Mouse (Mus musculus) ES-E14 (cell line): ENCODE measurements around the gene Cyp2j9. TPM values are rescaled to one million over a fixed set of nuclear protein-coding genes. Genes with fewer than 3 reads are reported as not detected.
A peak's percentile ranks its signal among the peaks of the same experiment; 100 is the strongest.
"Not testable (repeated sequence)": the region's sequence is repeated elsewhere in the genome, so short reads cannot be mapped to it uniquely, and the experiment has no call there.

Experiments used
- DNase-seq: peaks from one replicate; pipeline ENCODE4 v3.0.0-alpha.2; 2013; ENCODE audit warnings: low read depth, low spot score
- H3K27ac ChIP-seq: 2 replicates; pipeline ENCODE4 v1.5.1; 2012; ENCODE audit warnings: low read depth, mild to moderate bottlenecking, low read length, moderate library complexity, mixed read lengths; ENCODE audit not compliant: poor library complexity, insufficient read depth, severe bottlenecking
- H3K36me3 ChIP-seq: 2 replicates; pipeline ENCODE4 v1.6.1; 2012; ENCODE audit warnings: mild to moderate bottlenecking, low read length, moderate library complexity, mixed read lengths; ENCODE audit not compliant: control insufficient read depth, poor library complexity, insufficient read depth, severe bottlenecking
- H3K4me1 ChIP-seq, 2 experiments: fragments of 150-350 bp in 1 of 2; sonication (generic) in 1 of 2; 2 replicates each; pipeline ENCODE4 v1.6.1; 2012; ENCODE audit warnings: low read length in 2 of 2, mild to moderate bottlenecking in 1 of 2, mixed read lengths in 1 of 2; ENCODE audit not compliant: control insufficient read depth in 2 of 2, insufficient read depth in 2 of 2, poor library complexity in 1 of 2
- H3K4me3 ChIP-seq, 2 experiments: fragments of 150-350 bp in 1 of 2; sonication (generic) in 1 of 2; 2 replicates each; pipeline ENCODE4 v1.5.1; 2012; ENCODE audit warnings: low read length in 2 of 2, low read depth in 1 of 2, mild to moderate bottlenecking in 1 of 2, mixed read lengths in 1 of 2; ENCODE audit not compliant: insufficient read depth in 1 of 2, poor library complexity in 1 of 2, severe bottlenecking in 1 of 2
- H3K9ac ChIP-seq: 2 replicates; pipeline ENCODE4 v1.6.1; 2012; ENCODE audit warnings: low read depth, mild to moderate bottlenecking, low read length, mixed read lengths; ENCODE audit not compliant: poor library complexity, insufficient read depth, severe bottlenecking
- H3K9me3 ChIP-seq: fragments of 150-350 bp; sonication (generic); 2 replicates; pipeline ENCODE4 v1.6.1; 2012; ENCODE audit warnings: low read depth, mild to moderate bottlenecking, low read length; ENCODE audit not compliant: control insufficient read depth, insufficient read depth
- CHD2 ChIP-seq: IDR thresholded peaks from 2 replicates; pipeline ENCODE4 v1.6.1; 2014; ENCODE audit warnings: mild to moderate bottlenecking, low read depth, low read length, inconsistent platforms
- HCFC1 ChIP-seq: IDR thresholded peaks from 2 replicates; pipeline ENCODE4 v1.6.1; 2012; ENCODE audit warnings: low read length, inconsistent platforms, borderline replicate concordance; ENCODE audit not compliant: insufficient read depth
- MAFK ChIP-seq: IDR thresholded peaks from 2 replicates; pipeline ENCODE4 v1.6.1; 2014; ENCODE audit warnings: mild to moderate bottlenecking, low read depth, low read length, inconsistent platforms; ENCODE audit not compliant: insufficient read depth
- ZC3H11A ChIP-seq: IDR thresholded peaks from 2 replicates; pipeline ENCODE4 v1.6.1; 2012; ENCODE audit warnings: low read depth, mild to moderate bottlenecking, inconsistent platforms, low read length, borderline replicate concordance
- ZNF384 ChIP-seq: IDR thresholded peaks from 2 replicates; pipeline ENCODE4 v1.6.1; 2012; ENCODE audit warnings: low read depth, low read length, inconsistent platforms
- in situ Hi-C, 2 experiments: fragments of 600-800 bp; cut with MboI; formaldehyde crosslinking; loops; one replicate each; pipeline ENCODE4 v1.15.1; 2025; ENCODE audit warnings: low sequenced_read_pairs in 2 of 2, inconsistent platforms in 1 of 2; ENCODE audit not compliant: unreplicated experiment in 2 of 2
- total RNA-seq: library from RNA; depleted of rRNA; stranded (reverse); fragments of 300-350 nt; gene quantifications from 2 replicates; pipeline ENCODE4 v1.2.3, GENCODE M21; 2012

Gene Cyp2j9
- total RNA-seq, 1 experiment, result 1.4 TPM

DNA sequence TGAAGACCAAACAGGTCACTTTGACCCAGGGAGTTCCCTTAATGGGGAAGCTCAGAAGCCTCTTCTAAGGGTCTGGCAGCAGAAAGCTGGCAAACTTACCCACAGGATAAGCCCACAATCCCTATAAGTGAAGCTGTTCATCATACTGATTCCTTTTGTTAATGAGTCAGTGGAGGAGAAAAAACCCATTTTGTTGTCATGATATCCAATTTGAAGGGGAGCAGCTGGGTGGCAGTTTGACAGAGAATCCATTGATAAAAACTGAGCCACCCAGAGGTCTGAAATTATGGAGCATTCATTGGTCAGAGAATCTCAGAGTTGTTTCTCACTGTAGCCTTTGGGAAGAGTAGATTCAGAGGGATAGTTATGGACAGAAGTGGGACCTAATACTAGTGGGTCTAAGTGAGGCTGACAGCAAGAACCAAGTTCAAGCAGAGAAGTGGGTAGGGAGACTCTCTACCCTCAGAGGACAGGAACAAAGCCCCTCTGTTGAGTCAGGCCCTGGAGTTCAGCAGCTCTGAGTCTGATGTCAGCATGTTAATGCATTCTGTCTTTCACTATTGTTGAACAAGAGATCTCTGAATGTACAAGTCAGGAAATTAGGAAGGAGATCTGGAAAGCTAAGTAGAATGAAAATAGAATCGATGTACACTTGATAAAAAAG is 9.8 kb downstream of the Cyp2j9 start:
- no peak for DNase-seq
- TF ChIP-seq ZNF384 (no peak), ZC3H11A (no peak), CHD2 (no peak), HCFC1 (no peak), MAFK (no peak)
- H3K4me1 ChIP-seq, result peaks cover 3 to 4% of the 10 kb centered on the region in 2 experiments; a peak in 2 of 4 replicates
- no peaks in the 10 kb centered on the region for H3K36me3 ChIP-seq
- in situ Hi-C loops, result no loop called here
- no peak overlapping the region for H3K27ac ChIP-seq
- no peak overlapping the region for H3K4me3 ChIP-seq
- no peaks in the 10 kb centered on the region for H3K9me3 ChIP-seq
- H3K9ac ChIP-seq, result no peak overlapping the region

DNA sequence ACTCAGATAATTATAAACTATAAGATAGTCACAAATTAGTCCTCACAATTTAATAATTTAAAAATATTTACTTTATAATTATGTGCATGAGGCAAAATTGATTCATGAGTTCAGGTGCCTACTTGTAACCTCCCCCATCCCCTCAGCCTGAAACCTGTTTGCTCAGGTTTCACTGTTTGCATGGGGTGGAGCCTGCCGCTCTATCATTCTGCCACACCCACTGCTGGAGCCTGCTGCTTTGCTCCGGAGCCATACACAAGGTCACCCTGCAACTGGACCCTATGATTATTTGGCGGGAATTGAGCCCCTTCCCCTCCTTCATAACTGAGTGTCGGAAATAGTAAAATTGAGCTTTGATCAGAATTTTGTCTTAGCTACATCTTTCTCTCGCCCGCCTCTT is 11.0 kb downstream of the Cyp2j9 start:
- H3K9ac ChIP-seq, H3K4me1 ChIP-seq, H3K9me3 ChIP-seq, in situ Hi-C loops, H3K27ac ChIP-seq, H3K36me3 ChIP-seq, DNase-seq: not testable (repeated sequence)
- H3K4me3 ChIP-seq, result 0 out of 4 replicates have a peak overlapping the region, but pooled peaks of 1 of the 2 experiments have one; percentile 5

DNA sequence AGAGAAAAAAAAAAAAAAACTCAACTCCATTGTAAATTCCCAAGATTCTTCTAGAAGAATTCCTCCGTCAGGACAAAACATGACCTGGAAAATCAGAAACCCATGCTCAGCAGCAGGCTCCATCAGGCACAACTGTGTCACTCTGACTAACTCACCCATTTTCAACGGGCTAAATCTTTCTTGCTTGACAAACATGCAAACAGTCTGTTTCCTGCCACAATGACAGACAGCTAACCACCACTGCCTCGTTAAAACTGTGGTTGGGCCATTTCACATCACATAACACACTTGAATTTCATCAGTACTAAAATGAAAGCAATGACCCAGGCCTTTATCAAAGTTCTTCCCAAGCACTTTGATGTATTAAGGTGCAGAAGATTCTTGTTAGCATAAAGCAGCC is 21.9 kb downstream of the Cyp2j9 start:
- in situ Hi-C loops, result no loop called here
- no peaks in the 10 kb centered on the region for H3K4me1 ChIP-seq
- TF ChIP-seq MAFK, result no peak
- no peak for TF ChIP-seq CHD2
- no peak for TF ChIP-seq HCFC1
- no peak for TF ChIP-seq ZC3H11A
- no peak for TF ChIP-seq ZNF384
- no peak overlapping the region for H3K9ac ChIP-seq
- no peak for DNase-seq
- H3K9me3 ChIP-seq, result no peaks in the 10 kb centered on the region
- H3K36me3 ChIP-seq, result no peaks in the 10 kb centered on the region
- no peak overlapping the region for H3K4me3 ChIP-seq
- no peak overlapping the region for H3K27ac ChIP-seq

DNA sequence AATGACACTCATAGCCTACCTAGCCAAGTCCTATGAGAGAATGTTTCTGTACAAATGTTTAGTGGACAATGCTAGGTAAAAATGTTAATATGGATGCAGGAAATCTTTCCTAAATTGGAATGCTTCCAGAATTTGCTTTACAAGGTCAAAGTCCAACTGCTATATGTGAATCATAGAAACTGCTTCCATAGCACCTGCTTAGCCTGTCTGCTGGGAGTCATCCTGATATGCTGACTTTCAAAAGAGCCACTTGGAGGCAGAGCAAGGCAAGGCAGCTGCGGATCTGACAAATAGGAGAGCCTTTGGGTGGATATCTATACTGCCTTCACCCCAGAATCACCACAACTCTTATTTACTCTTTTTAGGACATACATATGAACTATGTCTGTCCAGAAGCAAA is 23.4 kb downstream of the Cyp2j9 start:
- Histone ChIP-seq H3K27ac (no peak overlapping the region), H3K4me3 (no peak overlapping the region), H3K9ac (no peak overlapping the region), H3K4me1 (no peaks in the 10 kb centered on the region), H3K9me3 (no peaks in the 10 kb centered on the region), H3K36me3 (no peaks in the 10 kb centered on the region)
- DNase-seq, result no peak
- TF ChIP-seq ZC3H11A, result no peak
- TF ChIP-seq ZNF384, result no peak
- no peak for TF ChIP-seq MAFK
- TF ChIP-seq CHD2, result no peak
- TF ChIP-seq HCFC1, result no peak
- in situ Hi-C loops, result no loop called here

DNA sequence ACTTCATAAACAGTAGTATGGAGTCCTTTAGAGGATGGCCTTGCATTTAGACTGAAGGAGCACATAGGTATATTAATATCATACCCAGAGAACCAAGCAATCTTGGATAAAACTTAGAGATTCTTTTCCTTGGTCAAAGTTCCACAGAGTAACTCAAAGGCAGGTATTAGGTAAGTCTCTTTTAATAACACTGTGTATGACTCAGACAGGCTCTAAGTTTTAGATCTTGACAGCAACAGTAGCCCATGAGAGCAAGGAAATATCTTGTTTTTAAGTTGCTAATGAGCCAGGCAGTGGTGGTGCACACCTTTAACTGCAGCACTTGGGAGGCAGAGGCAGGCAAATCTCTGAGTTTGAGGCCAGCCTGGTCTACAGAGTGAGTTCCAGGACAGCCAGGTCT is 25.6 kb downstream of the Cyp2j9 start:
- no peak overlapping the region for H3K9ac ChIP-seq
- DNase-seq, result no peak
- TF ChIP-seq CHD2, result no peak
- no peak for TF ChIP-seq MAFK
- no peaks in the 10 kb centered on the region for H3K36me3 ChIP-seq
- no peaks in the 10 kb centered on the region for H3K4me1 ChIP-seq
- no peak overlapping the region for H3K27ac ChIP-seq
- H3K4me3 ChIP-seq, result no peak overlapping the region
- in situ Hi-C loops, result no loop called here
- no peaks in the 10 kb centered on the region for H3K9me3 ChIP-seq
